Mouse (Mus musculus) v-Abl transformed pro-B cells (cell line): Measurements from ENCODE around the gene Tdrd3.

Experiments used
- in situ Hi-C, 2 experiments: fragments of 400-800 bp; cut with MboI; formaldehyde crosslinking; loops; one replicate each; pipeline ENCODE4 v1.15.1; 2025; ENCODE audit not compliant: unreplicated experiment in 2 of 2

Gene Tdrd3

GRCm38 (mm10) chr14:87537127-87537819 lies 120.8 kb downstream of the Tdrd3 start:
- in situ Hi-C loops: no loop called here

GRCm38 (mm10) chr14:87549986-87550385 lies 133.5 kb downstream of the Tdrd3 start:
- in situ Hi-C loops: loop anchor here in 1 of 2 experiments (25.0 kb wide), 1 partner anchor 1437 kb away; no protein-coding TSS in a partner anchor

- in situ Hi-C loops: loop anchor here in 1 of 2 experiments (25.0 kb wide), 1 partner anchor 1435 kb away; no protein-coding TSS in a partner anchor
These were observed 135.8 kb downstream of the Tdrd3 start for GRCm38 (mm10) chr14:87552211-87552610.

GRCm38 (mm10) chr14:87563841-87564240 lies 147.4 kb downstream of the Tdrd3 start:
- in situ Hi-C loops: loop anchor here in 1 of 2 experiments (25.0 kb wide), 1 partner anchor 1423 kb away; no protein-coding TSS in a partner anchor

GRCm38 (mm10) chr14:87566211-87566610 lies 149.8 kb downstream of the Tdrd3 start:
- in situ Hi-C loops: loop anchor here (5.0 to 25.0 kb wide), 2 partner anchors 1416 to 1421 kb away; no protein-coding TSS in a partner anchor

GRCm38 (mm10) chr14:87567034-87567461 lies 150.6 kb downstream of the Tdrd3 start:
- in situ Hi-C loops: loop anchor here (5.0 to 25.0 kb wide), 2 partner anchors 1415 to 1420 kb away; no protein-coding TSS in a partner anchor

- in situ Hi-C loops: loop anchor here (5.0 to 25.0 kb wide), 2 partner anchors 1414 to 1419 kb away; no protein-coding TSS in a partner anchor
These were observed 151.4 kb downstream of the Tdrd3 start for GRCm38 (mm10) chr14:87567626-87568446.

- in situ Hi-C loops: loop anchor here (5.0 to 25.0 kb wide), 2 partner anchors 1414 to 1419 kb away; no protein-coding TSS in a partner anchor
These were observed 152.0 kb downstream of the Tdrd3 start for GRCm38 (mm10) chr14:87568447-87568908.

- in situ Hi-C loops: loop anchor here (5.0 to 25.0 kb wide), 2 partner anchors 1413 to 1418 kb away; no protein-coding TSS in a partner anchor
These were observed 153.0 kb downstream of the Tdrd3 start for GRCm38 (mm10) chr14:87569471-87569870.

- in situ Hi-C loops: loop anchor here in 1 of 2 experiments (25.0 kb wide), 1 partner anchor 1415 kb away; no protein-coding TSS in a partner anchor
These were observed 156.0 kb downstream of the Tdrd3 start for GRCm38 (mm10) chr14:87572453-87572852.

- in situ Hi-C loops: no loop called here
These were observed 166.2 kb downstream of the Tdrd3 start for GRCm38 (mm10) chr14:87582610-87583009.
